Comparison of ENCODE assay signal across 16 mouse cellular contexts in the genomic region with DNA sequence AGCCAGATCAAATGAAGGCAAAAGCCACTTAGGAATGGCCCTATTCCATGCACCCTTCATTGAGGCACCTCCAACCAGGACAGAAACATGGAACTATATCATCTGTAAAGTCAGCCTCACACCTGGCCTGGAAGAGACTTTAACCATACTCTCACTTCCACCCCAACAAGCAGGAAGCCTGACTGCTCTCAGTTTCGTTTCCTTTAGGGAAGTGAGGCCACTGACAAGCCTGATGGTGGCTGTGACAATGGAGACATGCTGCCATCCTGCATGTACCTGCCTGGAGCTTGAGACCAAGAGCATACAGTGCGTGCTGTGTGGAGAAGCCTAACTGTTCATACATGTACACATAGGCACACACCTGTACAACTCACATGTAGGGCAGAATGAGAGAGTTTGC.
"Had no signal": no experiment of that assay in that cellular context is flagged by ENCODE, and none has a peak within 500 bp of the region (broad histone marks: within the 10 kb centered on the region; RNA-seq: fewer than 3 reads in every experiment).

No protein-coding gene starts in this region.

- H3K4me3 ChIP-seq: limb, embryonic 12.5 days; liver, embryonic 15.5 days; midbrain, embryonic 13.5 days had no signal

- H3K9ac ChIP-seq: limb, embryonic 12.5 days; liver, embryonic 15.5 days; lung, embryonic 14.5 days; midbrain, embryonic 13.5 days had no signal

- ATAC-seq: intestine, postnatal 0 days; midbrain, embryonic 13.5 days had no signal

- H3K27me3 ChIP-seq: limb, embryonic 12.5 days; liver, embryonic 15.5 days; midbrain, embryonic 13.5 days had no signal

- DNase-seq: kidney, adult 8-10 months; kidney, postnatal 36 days; layer of hippocampus, adult 9-11 months; layer of hippocampus, postnatal 36 days; lung, embryonic 14.5 days; lung, postnatal 10 days; right cerebral cortex, adult 18-20 months; right cerebral cortex, postnatal 25 days; thymus, postnatal 14 days had no signal

- H3K4me1 ChIP-seq: limb, embryonic 12.5 days had no signal

- H3K4me2 ChIP-seq: limb, embryonic 12.5 days; liver, embryonic 15.5 days; lung, embryonic 14.5 days; midbrain, embryonic 13.5 days had no signal

- H3K27ac ChIP-seq: kidney, postnatal 0 days; limb, embryonic 12.5 days; macrophage; midbrain, embryonic 13.5 days; stomach, postnatal 0 days had no signal

- H3K9me3 ChIP-seq: limb, embryonic 12.5 days; liver, embryonic 15.5 days; midbrain, embryonic 13.5 days had no signal
